In the genomic region with DNA sequence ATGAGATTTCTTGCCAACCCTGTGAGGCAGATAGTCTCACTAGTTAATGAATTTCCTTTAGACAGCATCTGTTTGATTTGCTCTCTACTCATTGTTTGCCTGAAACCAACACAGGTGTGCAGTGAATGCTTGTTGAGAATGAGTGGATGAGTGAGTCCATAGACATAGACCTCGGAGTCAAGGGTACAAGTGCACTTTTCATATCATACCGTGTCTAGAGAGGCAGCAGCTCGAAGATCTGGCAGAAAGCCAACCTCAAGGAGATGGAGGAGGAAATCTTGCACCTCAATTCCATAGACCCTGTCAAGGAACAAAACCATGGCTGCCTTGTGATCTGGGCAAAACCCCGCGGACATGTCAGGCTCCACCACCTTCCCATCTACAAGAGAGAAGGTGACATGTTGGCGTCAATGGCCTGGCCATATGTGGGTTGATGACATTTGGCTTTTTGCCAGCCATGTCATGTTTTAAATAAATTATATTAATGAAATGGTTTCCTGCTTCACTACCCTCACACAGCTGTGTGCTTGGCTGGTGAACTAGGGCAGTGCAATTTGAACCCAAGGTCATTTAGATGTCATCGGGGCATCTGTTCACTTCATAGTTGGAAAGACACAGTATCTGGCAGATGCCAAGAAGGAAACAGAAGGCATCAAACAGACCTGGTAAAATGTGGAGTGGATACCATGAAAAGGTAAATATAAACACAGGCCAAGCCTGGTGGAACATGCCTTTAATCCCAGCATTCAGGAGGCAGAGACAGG, we compare ENCODE assay signal across 16 mouse cellular contexts.
A peak's percentile ranks its signal among the peaks of the same experiment; 100 is the strongest.
DNase-seq lines count a peak whose midpoint lies in the region; ATAC-seq and TF ChIP-seq lines count a peak whose summit lies in the region.
"Had no signal": no experiment of that assay in that cellular context is flagged by ENCODE, and none has a peak within 500 bp of the region (broad histone marks: within the 10 kb centered on the region; RNA-seq: fewer than 3 reads in every experiment).

No protein-coding gene starts in this region.

- intact Hi-C loops in left cerebral cortex, postnatal 4 days (cut with DNase I) = no loop called here
- intact Hi-C loops in left cerebral cortex, postnatal 36 days (cut with DNase I) = no loop called here

- H3K27ac ChIP-seq in forebrain, embryonic 14.5 days (ENCODE audit: low read depth, low read length) = no peak overlapping the region
- no peak overlapping the region for H3K27ac ChIP-seq in forebrain, embryonic 15.5 days (replicated peaks)
- H3K27ac ChIP-seq: embryonic facial prominence, embryonic 13.5 days; forebrain, embryonic 12.5 days; liver, embryonic 13.5 days had no signal

- 87% methylated on average over 7 of the region's 7 CpGs for WGBS in forebrain, embryonic 14.5 days
- 83% methylated on average over 7 of the region's 7 CpGs for WGBS in forebrain, embryonic 15.5 days

- H3K4me1 ChIP-seq in forebrain, embryonic 14.5 days (ENCODE audit: control insufficient read depth, insufficient read depth, low read length) = no peaks in the 10 kb centered on the region
- H3K4me1 ChIP-seq in forebrain, embryonic 15.5 days = no peaks in the 10 kb centered on the region
- H3K4me1 ChIP-seq: embryonic facial prominence, embryonic 13.5 days; forebrain, embryonic 12.5 days; liver, embryonic 13.5 days had no signal

- no peak overlapping the region for H3K4me3 ChIP-seq in forebrain, embryonic 14.5 days (ENCODE audit: low read depth, low read length)
- H3K4me3 ChIP-seq in forebrain, embryonic 15.5 days = no peak overlapping the region
- H3K4me3 ChIP-seq: embryonic facial prominence, embryonic 13.5 days; forebrain, embryonic 12.5 days; liver, embryonic 13.5 days had no signal

- H3K27me3 ChIP-seq in forebrain, embryonic 14.5 days (replicated peaks; ENCODE audit: control insufficient read depth, insufficient read depth, low read length) = no peaks in the 10 kb centered on the region
- H3K27me3 ChIP-seq in forebrain, embryonic 15.5 days = no peaks in the 10 kb centered on the region
- H3K27me3 ChIP-seq: embryonic facial prominence, embryonic 13.5 days; forebrain, embryonic 12.5 days; liver, embryonic 13.5 days had no signal

- H3K9me3 ChIP-seq in forebrain, embryonic 14.5 days (replicated peaks; ENCODE audit: control insufficient read depth, low read length) = no peaks in the 10 kb centered on the region
- no peaks in the 10 kb centered on the region for H3K9me3 ChIP-seq in forebrain, embryonic 15.5 days
- H3K9me3 ChIP-seq: embryonic facial prominence, embryonic 13.5 days; forebrain, embryonic 12.5 days; liver, embryonic 13.5 days had no signal

- TF ChIP-seq CTCF in brain, embryonic 14.5 days (IDR thresholded peaks at IDR 0.05; ENCODE audit: borderline replicate concordance, extremely low read depth, insufficient read depth, insufficient read length) = no peak

- ATAC-seq in forebrain, embryonic 14.5 days = no peak
- ATAC-seq in forebrain, embryonic 15.5 days (replicated peaks) = no peak

- DNase-seq in forebrain, embryonic 14.5 days (ENCODE audit: low spot score) = peak; percentile 0
- peak; percentile 40 for DNase-seq in left cerebral cortex, postnatal 4 days
- no peak for DNase-seq in left cerebral cortex, postnatal 36 days (ENCODE audit: low spot score in 2 of 2)
- DNase-seq in brain, embryonic 14.5 days (ENCODE audit: low read depth) = peak; percentile 5
- DNase-seq in cerebellum, postnatal 14 days = peak; percentile 48 to 53
- no peak for DNase-seq in layer of hippocampus, adult 18-20 months (ENCODE audit: low spot score in 2 of 2)
- no peak for DNase-seq in adrenal gland, adult 2 months
- DNase-seq: adrenal gland, adult 8-10 months; gastrocnemius, postnatal 14 days; heart, postnatal 10 days; kidney, adult 2 months; liver, embryonic 13.5 days; spleen, adult 18-20 months had no signal

- no peak overlapping the region for H3K4me2 ChIP-seq in forebrain, embryonic 14.5 days (ENCODE audit: low read length)
- no peak overlapping the region for H3K4me2 ChIP-seq in forebrain, embryonic 15.5 days (replicated peaks)
- H3K4me2 ChIP-seq: embryonic facial prominence, embryonic 13.5 days; forebrain, embryonic 12.5 days; liver, embryonic 13.5 days had no signal

- no peaks in the 10 kb centered on the region for H3K36me3 ChIP-seq in forebrain, embryonic 14.5 days (ENCODE audit: control insufficient read depth, insufficient read depth, low read length)
- no peaks in the 10 kb centered on the region for H3K36me3 ChIP-seq in forebrain, embryonic 15.5 days
- H3K36me3 ChIP-seq: embryonic facial prominence, embryonic 13.5 days; forebrain, embryonic 12.5 days; liver, embryonic 13.5 days had no signal

- no peak overlapping the region for H3K9ac ChIP-seq in forebrain, embryonic 14.5 days (ENCODE audit: low read length)
- H3K9ac ChIP-seq in forebrain, embryonic 15.5 days (replicated peaks) = no peak overlapping the region
- H3K9ac ChIP-seq: embryonic facial prominence, embryonic 13.5 days; forebrain, embryonic 12.5 days; liver, embryonic 13.5 days had no signal

- no peak for TF ChIP-seq POLR2A in brain, embryonic 14.5 days (IDR thresholded peaks at IDR 0.05; ENCODE audit: borderline replicate concordance, extremely low read depth, insufficient read depth, insufficient read length, poor library complexity, severe bottlenecking)

Comparison
In these comparisons a context has a peak if more than half of its experiments do, and no peak if none do; other contexts are left out.
1. DNase-seq: peak in forebrain, embryonic 14.5 days (single experiment), left cerebral cortex, postnatal 4 days (single experiment), brain, embryonic 14.5 days (single experiment) and cerebellum, postnatal 14 days (2 of 2); none in left cerebral cortex, postnatal 36 days (0 of 2), layer of hippocampus, adult 18-20 months (0 of 2) and adrenal gland, adult 2 months (single experiment).